Mouse (Mus musculus) cerebellum, adult 9-10 months (tissue): ENCODE data around the gene Il17d.
A peak's percentile ranks its signal among the peaks of the same experiment; 100 is the strongest.

Experiments
- DNase-seq: peaks from one replicate; pipeline ENCODE4 v3.0.0; 2022

Il17d gene

DNA sequence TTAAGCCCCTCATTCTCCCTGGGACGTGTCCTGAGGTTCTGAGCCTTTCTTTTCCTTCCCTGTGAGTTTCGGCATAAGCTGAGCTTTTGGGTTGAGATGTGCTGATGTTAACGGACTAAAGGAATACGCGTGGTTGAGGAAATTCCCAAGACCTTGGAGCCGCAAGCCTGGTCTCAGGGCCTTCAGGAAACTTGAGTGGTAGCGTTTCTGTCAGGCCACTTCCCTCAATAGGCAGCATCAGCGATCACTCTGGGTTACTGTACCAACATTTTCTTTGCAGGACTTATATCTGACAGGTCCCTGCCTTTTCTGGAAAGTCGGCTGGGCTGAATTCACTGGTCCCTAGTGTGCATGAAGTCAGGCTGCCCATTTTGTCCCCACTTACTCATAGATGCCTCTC lies 12.2 kb downstream of the Il17d start:
- DNase-seq = no peak

DNA sequence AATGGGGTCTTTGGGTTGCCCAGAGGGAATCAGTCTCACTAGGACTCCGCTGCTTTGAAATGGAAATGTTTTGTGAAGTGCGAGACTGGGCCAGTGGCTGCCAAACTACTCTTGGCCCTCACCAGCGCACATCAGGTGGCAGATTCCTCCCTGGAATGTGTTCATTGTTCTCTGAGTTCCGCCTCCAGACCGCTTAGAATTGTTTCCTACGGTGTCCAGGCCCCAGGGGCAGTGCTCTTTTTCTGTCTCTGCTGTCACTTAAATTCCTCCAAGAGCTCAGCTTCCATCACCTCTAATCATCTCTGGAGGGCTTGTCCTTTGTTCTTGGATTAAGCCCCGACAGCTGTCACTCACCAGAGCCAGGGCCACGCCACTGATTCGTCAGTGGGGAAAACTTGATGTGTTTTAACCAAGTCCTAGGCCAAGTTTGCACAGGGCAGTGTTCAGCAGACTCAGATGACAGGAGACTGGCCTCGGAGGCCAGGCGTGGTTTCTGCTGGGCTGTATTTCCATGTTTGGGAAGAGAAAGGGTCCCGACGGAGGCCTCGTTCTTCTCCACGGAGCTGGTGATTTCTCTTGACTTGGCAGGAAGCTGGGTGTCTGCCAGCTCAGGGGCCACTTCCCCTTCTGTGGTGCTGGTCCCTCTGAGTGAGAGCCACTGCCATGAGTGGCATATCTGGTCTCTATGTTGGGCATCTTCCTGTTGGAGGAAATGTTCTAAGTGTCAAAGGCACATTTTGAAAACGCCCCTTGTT lies 12.9 kb downstream of the Il17d start:
- DNase-seq = no peak

DNA sequence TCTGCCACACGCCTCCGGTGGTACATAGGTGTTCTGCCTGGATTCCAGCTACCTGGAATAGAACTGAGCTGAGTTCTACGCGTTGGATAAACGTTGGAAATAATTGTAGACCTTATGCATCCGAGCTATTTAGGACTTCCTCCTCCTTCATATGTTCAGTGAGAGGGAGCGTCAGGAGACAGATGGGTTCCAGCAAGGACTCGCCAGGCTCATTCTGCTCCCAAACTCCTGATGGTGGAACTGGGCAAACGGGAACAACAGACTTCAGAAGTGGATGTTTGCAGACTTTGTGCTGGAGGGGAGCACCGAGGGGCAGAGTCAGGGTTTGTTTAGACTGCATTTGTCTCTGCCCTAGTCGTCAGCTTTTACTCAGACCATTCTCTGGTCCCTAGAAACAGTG lies 16.1 kb downstream of the Il17d start:
- DNase-seq = no peak

DNA sequence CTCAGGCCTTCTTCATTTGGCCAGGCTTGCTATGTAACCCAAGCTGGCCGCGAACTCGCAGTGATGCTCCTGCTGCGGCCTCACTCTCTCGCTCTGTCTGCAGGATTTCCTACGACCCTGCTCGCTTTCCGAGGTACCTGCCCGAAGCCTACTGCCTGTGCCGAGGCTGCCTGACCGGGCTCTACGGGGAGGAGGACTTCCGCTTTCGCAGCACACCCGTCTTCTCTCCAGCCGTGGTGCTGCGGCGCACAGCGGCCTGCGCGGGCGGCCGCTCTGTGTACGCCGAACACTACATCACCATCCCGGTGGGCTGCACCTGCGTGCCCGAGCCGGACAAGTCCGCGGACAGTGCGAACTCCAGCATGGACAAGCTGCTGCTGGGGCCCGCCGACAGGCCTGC lies 17.7 kb downstream of the Il17d start:
- no peak for DNase-seq

DNA sequence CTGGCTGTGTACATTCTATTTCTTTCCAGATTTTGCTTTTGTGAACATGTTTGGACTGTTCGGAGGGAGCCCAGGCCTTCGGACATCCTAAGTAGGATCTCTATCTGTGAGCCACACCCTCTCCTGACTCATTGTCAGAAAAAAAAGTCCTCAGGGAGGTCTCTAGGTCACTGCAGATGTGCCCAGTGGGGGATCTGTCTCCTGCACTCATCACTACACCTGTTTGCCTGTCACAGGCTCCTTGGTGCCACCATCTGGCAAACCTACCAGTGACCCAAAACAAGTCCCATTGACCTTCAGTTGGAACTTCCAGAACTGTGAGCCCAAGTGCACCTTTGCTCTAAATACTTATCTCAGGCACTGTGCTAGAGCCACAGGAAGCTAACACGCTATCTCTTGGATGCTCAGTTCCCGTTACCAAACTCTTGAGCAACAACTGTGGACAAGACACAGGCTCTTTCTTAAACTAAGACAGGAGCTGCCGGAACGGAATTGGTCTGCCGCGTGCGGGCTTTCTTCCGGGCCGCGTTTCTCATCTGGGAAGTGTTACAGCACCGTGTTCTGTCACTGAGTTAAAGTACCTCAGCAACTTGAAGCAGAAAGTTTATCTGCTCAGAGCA lies 19.0 kb downstream of the Il17d start:
- no peak for DNase-seq

DNA sequence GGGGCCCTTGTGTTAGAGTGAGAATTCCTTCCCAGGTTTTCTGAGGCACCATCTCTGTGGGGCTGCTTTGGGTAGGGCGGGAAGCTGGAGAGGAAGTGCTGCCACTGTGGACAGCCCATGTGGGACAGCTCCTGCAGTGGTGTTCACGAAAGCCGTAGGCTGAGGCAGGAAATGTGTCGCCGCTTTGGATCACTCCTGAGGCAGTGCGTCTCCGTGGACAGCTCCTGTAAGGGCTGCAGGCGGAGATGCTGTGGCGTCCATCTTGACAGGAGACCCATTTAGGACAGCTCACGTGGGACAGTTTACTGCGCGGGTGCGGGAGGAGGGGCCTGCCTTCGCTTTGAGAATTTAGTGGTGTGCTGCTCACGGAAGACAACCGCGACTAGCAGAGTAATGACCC lies 20.9 kb downstream of the Il17d start:
- no peak for DNase-seq

DNA sequence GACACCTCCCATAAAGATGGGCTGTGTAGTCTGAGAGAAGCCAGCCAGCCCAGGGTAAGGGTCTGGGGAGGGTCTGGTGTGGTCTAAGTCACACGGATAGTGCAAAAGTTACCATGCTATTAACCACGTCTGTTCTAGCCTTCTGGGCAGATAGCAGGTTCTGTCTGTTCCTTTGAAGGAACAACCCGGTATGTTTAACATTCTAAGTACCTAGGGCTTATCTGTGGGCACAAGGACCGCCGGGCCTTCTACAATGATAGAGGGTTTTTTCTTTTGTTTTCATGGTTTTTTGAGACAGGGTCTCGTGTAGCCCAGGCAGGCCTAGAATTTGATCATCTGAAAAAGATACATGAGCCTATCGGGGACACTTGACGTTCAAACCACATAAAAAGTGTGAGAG lies 21.6 kb downstream of the Il17d start:
- DNase-seq = no peak

DNA sequence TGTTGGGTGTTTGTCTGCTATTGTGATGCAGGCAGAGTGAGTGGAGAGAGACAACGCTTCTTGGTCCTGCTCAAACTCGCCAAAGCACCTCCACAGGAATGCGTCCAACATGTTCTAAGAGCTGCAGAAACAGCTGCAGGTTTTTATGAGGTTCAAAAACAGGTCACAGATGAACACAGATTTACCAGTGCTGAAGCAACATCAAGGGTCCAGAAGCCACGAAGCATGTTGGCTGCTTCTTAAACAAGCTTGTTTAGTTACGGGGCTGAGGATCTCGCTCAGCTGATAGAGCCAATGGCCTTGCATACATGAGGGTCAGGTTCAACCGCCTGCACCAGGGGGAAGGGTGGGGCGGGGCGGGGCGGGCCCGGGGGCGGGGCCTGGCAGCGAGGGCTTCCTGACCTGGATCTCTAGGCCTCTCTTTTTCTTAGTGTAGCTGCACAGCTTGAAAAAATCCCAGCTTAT lies 22.0 kb downstream of the Il17d start:
- DNase-seq = no peak

DNA sequence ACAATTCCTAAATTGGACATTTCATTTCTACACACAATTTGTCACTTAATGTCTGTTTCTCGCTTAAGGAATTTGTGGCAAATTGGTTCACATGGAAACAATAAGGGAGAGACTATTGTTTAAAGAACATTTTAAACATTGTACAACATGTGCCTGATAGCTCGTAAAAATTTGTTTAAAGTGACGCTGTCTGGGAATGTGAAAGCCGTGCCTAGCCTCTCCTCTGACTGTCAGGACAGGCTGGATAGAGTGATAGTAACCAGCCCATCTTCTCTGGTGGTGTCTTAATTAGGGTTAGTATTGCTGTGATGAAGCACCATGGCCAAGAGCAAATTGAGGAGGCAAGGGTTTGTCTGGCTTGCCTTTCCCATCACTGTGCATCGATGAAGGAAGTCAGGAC lies 22.5 kb downstream of the Il17d start:
- no peak for DNase-seq

DNA sequence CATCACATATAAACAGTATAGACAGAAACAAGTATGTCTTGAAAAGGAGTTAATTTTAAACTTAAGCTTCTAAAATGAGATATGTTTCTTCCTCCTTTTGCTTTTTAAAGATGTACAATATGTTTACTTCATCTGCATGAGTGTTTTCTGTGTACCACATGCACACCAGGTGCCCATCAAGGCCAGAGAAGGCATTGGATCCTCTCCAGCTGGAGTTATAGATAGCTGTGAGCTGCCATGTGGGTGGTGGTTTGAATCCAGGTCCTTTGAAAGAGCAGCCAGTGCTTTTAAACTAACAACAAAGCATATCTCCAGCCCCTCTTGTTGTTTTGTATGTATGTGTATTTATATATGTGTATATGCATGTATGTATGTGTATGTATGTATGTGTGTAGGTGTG lies 28.4 kb downstream of the Il17d start:
- no peak for DNase-seq

DNA sequence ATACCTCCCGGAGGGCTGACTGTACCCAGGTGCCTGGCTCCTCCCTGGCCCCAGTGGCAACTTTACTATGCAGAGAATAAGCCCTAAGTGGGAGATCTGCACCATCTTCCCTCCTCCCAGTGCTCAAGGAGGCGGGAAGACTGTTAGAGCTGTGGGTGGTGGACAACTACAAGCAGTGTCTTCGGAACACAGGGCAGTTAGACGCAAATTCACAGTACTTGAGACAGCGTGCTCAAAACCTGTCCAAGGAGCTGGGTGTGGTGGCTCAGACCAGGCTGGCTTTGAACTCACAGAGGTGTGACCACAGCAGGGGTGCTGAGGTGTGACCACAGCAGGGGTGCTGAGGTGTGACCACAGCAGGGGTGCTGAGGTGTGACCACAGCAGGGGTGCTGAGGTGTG lies 29.9 kb downstream of the Il17d start:
- no peak for DNase-seq

DNA sequence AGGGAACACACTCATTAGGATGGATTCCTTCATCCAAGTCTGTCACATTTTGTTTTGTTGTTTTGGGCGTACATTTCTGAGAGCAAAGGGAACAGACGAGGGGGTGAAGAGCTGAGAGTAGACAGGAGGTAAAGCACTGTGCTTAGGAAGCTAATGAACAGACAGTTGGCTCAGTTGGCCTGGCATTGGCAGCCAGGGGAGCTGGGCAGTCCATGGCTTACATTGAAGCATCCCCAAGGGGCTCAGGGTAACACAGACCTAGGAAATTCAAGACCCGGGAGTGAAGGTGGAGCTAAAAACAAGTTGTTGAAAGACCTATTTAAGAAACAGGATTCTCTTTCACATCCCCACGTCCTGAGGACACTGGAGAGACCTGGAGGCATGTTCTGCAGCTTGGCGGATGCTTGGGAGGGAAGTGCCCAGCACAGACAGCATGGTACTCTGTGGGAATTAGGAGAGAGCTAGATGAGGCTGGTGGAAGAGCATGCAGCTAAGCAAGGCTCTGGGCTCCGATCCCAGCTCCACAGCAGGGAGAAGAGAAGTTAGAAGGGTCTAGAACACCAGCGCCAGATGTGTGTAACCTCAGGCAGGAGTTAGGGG lies 31.0 kb downstream of the Il17d start:
- no peak for DNase-seq

DNA sequence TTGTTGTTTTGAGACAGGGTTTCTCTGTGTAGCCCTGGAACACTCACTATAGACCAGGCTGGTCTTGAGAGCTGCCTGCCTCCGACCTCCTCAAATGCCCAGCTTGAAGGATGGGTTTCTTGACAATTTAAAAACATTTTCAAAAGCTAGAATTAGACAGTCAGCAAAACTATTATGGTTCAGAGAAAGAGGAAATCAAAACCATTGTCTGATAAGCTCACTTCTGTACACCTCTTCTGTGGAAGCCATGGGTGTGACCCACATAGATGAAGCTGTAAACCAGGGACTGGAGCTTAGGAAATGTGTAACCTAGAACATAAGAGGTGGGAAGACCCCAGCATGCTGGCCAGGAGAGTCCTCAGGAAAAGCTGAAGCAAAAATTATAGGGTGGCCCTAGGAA lies 32.3 kb downstream of the Il17d start:
- DNase-seq = no peak

DNA sequence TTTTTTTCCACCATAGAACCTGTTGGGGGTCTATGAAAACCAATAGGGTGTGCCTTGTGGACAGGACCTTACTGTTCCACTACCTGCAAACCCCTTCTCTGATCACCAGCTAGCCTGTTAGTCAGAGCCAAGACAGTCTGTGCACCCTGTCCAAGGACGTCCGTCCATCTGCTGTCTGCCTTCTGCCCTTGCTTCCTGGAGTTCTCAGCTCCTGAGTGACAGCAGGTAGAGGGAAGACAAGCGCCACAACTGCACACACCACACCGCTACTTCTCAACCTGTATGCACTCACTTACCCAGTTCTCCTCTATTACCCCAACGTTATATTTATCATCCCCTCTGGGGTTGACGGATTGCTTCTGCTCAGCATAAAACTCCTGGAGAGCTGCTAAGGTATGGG lies 41.0 kb downstream of the Il17d start:
- peak; percentile 56 for DNase-seq

DNA sequence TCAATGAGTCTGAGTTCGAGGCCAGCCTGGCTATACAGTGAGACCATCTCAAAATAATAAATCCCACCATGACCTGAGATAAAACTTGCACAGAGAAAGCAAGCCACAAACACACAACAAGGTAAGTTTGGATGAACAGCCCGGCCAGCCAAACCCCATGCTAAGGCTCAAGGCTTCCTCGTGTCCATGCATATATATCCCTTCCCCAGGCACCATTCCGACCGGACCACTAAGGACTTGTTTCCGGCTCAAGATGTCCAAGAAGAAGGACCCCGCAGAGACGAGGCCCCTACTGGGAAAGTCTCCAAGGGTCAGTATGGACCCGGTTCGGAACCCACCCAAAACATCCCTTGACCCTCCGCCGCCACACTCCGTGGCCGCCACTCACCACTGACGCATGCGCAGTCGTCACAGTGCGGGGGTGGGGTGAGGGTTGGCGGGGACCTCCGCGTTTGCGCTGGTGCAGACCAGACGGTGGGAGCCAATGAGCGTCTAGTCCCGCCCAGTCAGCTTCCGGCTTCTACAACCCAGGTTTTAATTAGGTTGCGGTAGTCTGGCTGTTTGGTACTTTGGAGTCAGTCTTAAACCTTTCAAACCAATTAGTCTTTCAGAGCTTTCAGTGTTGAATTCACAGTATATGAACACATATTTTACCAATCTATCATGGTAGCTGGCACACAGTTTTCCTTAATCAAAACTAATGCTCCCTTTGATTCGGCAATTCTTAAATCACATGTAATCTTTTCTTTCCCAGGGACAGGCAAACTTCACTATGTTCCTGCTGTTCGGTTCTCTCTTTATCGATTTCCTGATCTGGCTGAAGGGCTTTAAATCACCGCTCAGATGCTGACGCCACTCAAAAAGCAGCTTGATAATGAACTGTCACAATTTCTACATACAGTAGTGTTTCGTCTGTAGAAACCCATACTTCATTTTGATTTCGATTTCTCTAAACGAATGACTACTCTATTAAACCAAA lies 46.9 kb downstream of the Il17d start, which contains the start of gene Eef1akmt1:
Gene Eef1akmt1 (minus strand): TSS at position 458 of the 979 bp plus-strand sequence.
- DNase-seq = peak; percentile 96

DNA sequence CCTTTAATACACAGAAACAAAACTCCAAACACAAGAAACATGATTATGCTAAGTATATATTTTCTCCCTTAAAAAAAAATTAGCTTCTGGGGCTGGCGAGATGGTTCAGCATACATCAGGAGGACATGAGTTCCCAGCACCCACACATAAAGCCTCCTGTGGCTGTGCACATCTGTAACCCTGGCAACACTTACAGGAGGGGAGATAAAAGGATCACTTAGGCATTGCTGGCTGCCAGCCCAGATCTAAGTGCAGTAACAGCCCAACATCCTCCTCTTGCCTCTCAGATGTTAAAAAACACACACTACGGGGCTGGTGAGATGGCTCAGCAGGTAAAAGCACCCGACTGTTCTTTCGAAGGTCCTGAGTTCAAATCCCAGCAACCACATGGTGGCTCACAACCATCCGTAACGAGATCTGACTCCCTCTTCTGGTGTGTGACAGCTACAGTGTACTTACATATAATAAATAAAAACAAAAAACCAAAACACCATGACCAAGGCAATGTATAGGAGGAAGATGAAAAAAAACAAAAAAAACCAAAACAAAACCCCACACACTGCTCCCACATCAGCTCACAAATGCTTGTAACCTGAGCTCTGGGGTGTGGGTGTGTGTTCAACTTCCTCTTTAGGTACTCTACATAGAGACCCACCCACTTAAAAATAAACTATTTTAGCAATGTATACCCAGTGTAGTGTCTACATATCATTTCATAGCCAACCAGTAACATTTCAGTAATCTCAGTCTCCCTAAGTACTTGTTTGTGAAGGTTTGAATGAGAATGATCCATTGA lies 50.4 kb downstream of the Il17d start:
- DNase-seq = no peak

DNA sequence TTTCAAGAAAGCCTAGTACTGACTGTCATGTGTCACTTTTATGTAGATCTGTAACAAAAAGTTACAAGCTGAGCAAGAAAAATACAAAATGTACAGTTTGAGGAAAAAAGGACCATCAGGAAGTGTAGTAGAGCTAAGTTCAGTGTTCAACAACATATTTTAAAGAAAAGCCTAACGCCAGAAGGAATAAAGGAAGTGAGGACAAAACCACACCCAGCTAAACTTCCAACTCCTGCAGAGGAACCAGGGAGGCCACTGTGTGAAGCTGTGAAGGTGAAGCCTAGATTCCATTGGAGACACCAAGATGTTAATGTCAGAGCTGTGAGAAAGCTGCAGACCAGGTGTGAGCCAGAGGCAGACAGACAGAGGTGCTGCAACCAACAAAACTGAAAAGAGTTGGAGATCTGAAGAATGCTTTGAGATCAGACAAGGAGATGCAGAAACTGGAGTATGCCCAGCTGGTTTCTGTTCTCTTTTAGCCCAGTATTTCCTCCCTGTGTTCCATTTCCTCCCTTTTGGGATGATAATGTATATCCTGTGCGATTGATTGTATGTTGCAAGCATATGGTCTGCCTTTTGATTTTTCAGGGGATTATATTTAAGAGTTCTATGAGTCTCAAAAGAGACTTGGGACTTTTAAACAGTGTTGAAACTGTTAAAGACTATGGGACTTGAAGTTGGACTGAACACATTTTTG lies 51.9 kb downstream of the Il17d start:
- DNase-seq = no peak

DNA sequence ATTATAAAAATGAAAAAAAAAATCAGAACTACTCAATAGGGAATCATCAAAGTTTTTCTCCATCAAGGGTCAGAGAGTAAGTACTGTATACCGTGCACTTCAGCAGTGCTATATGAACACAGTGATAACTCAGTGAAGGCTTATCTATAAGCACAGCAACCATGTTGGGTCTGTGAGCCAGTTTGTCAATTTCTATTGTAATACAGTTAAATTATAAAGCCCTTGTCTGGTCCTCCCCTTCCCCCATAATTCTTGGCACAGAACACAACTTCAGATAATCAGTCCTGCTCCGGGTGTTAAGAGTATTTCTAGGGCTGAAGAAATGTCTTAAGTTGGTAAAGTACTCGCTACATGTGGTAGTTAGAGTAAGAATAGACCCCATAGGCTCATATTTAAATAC lies 67.3 kb downstream of the Il17d start:
- no peak for DNase-seq
